Mouse (Mus musculus) frontal cortex, postnatal 14 days (tissue): ENCODE results near the gene Diexf.
A peak's percentile ranks its signal among the peaks of the same experiment; 100 is the strongest.

Source experiments
- DNase-seq, 2 experiments: peaks; one replicate each; pipeline ENCODE4 v3.0.0; 2022; ENCODE audit warnings: low spot score in 2 of 2

The Diexf gene

GRCm38 (mm10) chr1:193138669-193139068, 8.6 kb upstream of the Diexf start:
- DNase-seq: no peak

- no peak for DNase-seq
Observed at GRCm38 (mm10) chr1:193138087-193138486, 8.0 kb upstream of the Diexf start.

- no peak for DNase-seq
Observed at GRCm38 (mm10) chr1:193133726-193134125, 3.7 kb upstream of the Diexf start.

- DNase-seq: no peak
Observed at GRCm38 (mm10) chr1:193132385-193132784, 2.3 kb upstream of the Diexf start.

- DNase-seq: no peak
Observed at GRCm38 (mm10) chr1:193131311-193131948, 1.4 kb upstream of the Diexf start.

GRCm38 (mm10) chr1:193130839-193131238, 767 bp upstream of the Diexf start:
- DNase-seq: no peak

- no peak for DNase-seq
Observed at GRCm38 (mm10) chr1:193130456-193130825, 369 bp upstream of the Diexf start.

GRCm38 (mm10) chr1:193129321-193129720, 751 bp downstream of the Diexf start:
- DNase-seq: no peak

GRCm38 (mm10) chr1:193128055-193128454, 2.0 kb downstream of the Diexf start:
- DNase-seq: no peak

GRCm38 (mm10) chr1:193125835-193126234, 4.2 kb downstream of the Diexf start:
- DNase-seq: no peak

GRCm38 (mm10) chr1:193123290-193123689, 6.8 kb downstream of the Diexf start:
- no peak for DNase-seq

GRCm38 (mm10) chr1:193122793-193123192, 7.3 kb downstream of the Diexf start:
- DNase-seq: no peak

GRCm38 (mm10) chr1:193112093-193112492, 18.0 kb downstream of the Diexf start:
- DNase-seq: no peak

GRCm38 (mm10) chr1:193102996-193103395, 27.1 kb downstream of the Diexf start:
- DNase-seq: no peak

- DNase-seq: no peak
Observed at GRCm38 (mm10) chr1:193102556-193102955, 27.5 kb downstream of the Diexf start.

- DNase-seq: no peak
Observed at GRCm38 (mm10) chr1:193102029-193102428, 28.0 kb downstream of the Diexf start.

- DNase-seq: no peak
Observed at GRCm38 (mm10) chr1:193098946-193099345, 31.1 kb downstream of the Diexf start.

- no peak for DNase-seq
Observed at GRCm38 (mm10) chr1:193093596-193093995, 36.5 kb downstream of the Diexf start.

GRCm38 (mm10) chr1:193092771-193093170, 37.3 kb downstream of the Diexf start:
- no peak for DNase-seq

- no peak for DNase-seq
Observed at GRCm38 (mm10) chr1:193090894-193091293, 39.2 kb downstream of the Diexf start.

GRCm38 (mm10) chr1:193090211-193090871, 39.7 kb downstream of the Diexf start:
- DNase-seq: peak in 1 of 2 experiments; percentile 53

GRCm38 (mm10) chr1:193089683-193090082, 40.4 kb downstream of the Diexf start:
- no peak for DNase-seq

GRCm38 (mm10) chr1:193089211-193089610, 40.9 kb downstream of the Diexf start:
- no peak for DNase-seq
